Mouse (Mus musculus): ENCODE measurements around the gene Parp2.
"Not testable (repeated sequence)": the region's sequence is repeated elsewhere in the genome, so short reads cannot be mapped to it uniquely, and the experiment has no call there.

Gene Parp2

GRCm38 (mm10) chr14:50826579-50826978, 18.9 kb downstream of the Parp2 start:
- no peak for DNase-seq (ENCODE audit: extremely low read depth, low read depth, low spot score)

DNA sequence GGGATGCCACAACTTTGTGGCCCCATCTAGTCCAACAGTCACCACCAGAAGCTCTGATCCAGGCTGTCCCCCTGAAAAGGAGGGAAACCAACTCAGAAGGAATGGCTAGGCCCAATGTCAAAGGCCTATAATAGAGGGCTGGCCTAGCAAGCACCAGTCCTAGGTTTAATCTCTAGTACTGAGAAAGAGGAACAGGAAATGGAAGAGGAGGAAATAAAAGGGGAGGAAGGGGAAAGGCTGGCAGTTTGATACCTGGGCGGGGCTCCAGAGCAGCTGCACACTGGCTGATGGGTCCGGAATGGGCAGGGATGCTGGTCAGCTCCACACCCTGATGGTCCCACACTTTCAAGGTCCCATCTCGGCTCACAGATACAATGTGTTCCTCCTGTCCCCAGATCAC, 22.2 kb downstream of the Parp2 start:
- no peak for DNase-seq (ENCODE audit: extremely low read depth, low read depth, low spot score)

GRCm38 (mm10) chr14:50833964-50834363, 26.3 kb downstream of the Parp2 start:
- no peak for DNase-seq (ENCODE audit: extremely low read depth, low read depth, low spot score)

DNA sequence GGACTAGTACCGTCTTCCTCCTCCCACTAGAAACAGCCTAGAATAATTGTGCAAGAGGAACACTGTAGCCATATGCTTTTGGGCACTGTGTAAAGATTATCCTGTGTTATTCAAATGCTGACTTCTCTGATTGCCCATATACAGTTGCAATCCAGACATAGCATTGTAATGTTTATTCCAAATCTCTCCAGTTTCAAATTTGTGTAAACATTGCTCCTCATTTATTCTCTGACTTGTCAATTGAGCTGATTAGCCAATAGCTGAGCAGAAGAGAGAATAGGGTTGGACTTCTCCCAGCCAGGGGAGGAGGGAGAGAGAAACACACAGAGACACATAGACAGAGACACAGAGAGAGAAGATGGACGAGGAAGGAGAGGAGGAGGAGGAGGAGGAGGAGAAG, 26.8 kb downstream of the Parp2 start:
- DNase-seq (ENCODE audit: extremely low read depth, low read depth, low spot score): no peak

- DNase-seq (ENCODE audit: extremely low read depth, low read depth, low spot score): no peak
These were observed 29.6 kb downstream of the Parp2 start for GRCm38 (mm10) chr14:50837236-50837635.

DNA sequence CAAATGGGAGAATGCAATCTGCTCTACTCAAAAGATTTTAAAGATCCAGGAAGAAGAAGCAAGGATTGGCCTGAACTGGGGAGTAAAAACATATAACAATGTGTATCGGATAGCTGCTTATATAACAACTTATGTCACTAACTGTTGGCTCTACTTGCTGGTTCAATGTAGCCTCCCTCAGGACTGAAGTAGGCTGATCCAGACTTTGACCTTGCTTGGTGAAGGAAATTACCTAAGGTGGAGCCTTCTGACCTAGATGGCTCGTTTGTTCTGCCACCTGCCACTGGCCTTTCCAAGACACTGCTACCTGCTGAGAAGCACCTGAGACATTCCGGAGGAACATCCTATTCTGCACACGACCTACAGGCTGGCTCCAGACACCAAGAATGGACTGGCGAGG, 48.1 kb downstream of the Parp2 start:
- DNase-seq (ENCODE audit: extremely low read depth, low read depth, low spot score): no peak

DNA sequence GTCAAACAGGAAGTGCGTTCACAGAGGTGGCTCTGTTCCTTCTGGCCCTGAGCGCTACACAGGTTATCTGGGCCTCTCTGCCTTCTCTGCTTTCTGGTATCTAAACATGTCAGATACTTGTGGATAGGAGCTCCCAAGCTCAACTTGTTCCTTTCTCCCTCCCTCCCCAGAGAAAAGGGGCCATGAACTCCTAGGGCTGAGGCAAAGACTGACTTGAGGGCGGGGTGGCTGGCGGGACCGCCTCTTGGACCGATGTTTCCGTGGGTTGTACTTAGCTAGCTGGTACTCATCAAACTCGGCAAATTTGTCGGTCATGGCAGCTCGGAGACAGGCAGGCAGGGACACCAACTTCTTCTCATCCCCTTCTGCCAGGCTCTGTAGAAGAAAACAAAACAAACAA, 55.0 kb downstream of the Parp2 start:
- no peak for DNase-seq (ENCODE audit: extremely low read depth, low read depth, low spot score)

DNA sequence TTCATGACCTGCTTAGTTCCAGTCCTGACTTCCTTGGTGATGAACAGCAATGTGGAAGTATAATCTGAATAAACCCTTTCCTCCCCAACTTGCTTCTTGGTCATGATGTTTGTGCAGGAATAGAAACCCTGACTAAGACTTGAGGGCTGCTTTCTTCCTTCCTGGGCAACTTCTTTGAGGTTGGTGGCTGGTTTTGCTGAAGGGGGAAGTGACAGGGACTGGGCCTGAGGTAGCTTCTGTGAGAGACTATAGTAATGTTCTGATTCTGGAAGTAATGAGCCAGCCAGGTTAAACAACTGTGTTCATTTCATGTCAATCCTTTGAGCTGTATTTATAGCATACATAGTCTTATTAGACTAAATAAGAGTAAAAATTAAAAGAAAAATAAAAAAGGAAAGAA, 57.4 kb downstream of the Parp2 start:
- DNase-seq (ENCODE audit: extremely low read depth, low read depth, low spot score): not testable (repeated sequence)

DNA sequence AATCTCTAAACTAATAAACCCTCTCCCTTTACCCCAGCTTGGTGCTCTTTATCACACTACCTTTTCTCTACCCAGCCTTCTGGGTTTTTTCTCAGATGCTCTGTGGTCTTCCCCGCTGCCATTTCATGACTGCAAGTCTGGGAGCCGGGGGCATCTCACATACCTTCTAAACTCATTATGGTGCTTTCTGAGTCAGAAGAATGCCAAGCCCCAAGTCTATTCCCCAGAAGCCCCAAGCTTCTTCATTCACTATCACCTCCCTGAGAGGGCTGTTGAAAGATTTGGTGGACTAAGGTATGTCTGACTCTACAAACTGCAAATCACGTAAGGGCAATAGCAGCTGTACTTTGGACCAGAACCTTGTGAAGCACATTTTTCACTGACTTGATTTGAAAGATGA, 59.3 kb downstream of the Parp2 start:
- DNase-seq (ENCODE audit: extremely low read depth, low read depth, low spot score): no peak

DNA sequence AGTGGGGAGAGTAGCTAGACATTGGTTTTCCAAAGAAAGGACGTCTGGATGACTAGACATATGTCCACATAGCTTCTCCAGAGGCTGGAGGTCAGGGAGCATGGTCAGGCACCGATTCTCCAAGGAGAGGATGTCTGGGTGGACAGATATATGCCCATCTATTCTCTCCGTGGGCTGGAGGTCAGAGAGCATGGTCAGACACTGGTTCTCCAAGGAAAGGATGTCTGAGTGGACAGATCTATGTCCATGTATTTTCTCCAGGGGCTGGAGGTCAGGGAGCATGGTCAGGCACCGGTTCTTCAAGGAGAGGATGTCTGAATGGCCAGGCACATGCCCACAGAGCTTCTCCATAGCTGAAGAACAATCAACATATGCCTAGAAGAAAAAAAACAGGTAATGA, 60.6 kb downstream of the Parp2 start:
- no peak for DNase-seq (ENCODE audit: extremely low read depth, low read depth, low spot score)

- DNase-seq (ENCODE audit: extremely low read depth, low read depth, low spot score): no peak
These were observed 61.0 kb downstream of the Parp2 start for GRCm38 (mm10) chr14:50868656-50869055.

DNA sequence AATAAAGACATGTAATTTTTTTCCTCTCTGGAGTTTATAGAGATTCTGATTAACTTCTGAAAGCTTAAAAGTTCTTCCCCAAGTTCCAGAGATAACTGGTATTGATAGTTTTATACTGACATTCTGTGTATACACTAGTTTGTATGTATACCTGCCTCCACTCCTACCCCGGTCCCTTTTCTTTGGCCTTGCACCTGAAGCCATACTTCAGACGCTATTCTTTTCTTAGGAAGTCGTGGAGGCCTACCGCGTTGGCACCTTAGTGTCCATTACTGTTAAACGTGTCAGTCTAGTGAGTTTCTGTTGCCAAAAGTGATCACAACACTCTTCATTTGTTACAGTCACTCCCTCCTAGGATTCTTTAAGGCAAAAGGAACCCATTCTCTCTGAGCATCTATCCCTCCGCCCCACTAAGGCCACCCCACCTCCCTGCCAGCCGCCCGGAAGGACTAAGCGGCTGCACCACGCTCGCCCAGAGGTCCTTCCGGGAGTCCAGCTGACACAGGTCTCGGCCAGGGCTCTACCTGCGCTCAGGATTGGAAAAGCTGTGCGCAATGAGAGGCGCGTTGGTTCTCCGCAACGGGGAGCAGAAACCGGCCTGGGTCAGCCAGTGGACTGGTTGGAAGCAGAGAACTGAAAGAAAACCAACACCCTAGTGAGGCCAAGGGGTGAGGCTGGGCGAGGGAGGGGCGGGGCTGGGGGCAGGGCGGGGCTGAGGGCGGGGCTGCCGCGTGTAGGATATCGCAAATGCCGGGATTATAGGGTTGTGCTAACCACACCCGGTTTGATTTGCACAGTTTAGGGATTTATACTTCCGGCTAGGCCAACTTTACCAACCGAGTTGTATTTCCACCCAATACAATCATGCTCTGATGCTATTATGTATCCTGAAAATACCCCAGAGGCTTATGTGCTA, 62.5 kb downstream of the Parp2 start, which contains the start of gene Tep1:
Gene Tep1 (minus strand): TSS at position 672 of the 916 bp plus-strand sequence.
- no peak for DNase-seq (ENCODE audit: extremely low read depth, low read depth, low spot score)

DNA sequence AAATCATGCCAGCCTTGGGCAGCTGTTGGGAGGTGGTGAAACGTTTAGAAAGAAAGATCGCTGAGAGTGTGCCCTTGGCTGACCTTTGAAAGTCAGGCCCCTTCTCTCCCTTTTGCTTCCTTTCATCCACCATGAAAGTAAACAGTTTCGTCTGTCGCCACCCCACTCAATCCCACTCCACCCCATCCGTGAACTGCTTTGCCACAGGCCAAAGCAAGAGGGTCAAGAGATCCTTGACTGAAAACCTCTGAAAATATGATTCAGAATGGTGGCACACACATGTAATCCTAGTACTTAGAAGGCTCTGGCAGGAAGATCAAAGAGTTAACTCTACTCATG, 63.1 kb downstream of the Parp2 start:
- no peak for DNase-seq (ENCODE audit: extremely low read depth, low read depth, low spot score)

All from fat pad, adult 2 months (tissue).